Mouse (Mus musculus) cortical plate, adult 2 months (tissue): ENCODE data around the gene Hook1.

Experiments
- CTCF ChIP-seq: fragments of 200-500 bp; IDR thresholded peaks from 2 replicates; pipeline ENCODE4 v1.5.1; 2011; ENCODE audit warnings: mild to moderate bottlenecking, control low read depth, low read length; ENCODE audit not compliant: insufficient read depth; ENCODE audit errors: extremely low read depth
- POLR2A ChIP-seq: fragments of 200-500 bp; IDR thresholded peaks from 2 replicates; pipeline ENCODE4 v1.6.1; 2011; ENCODE audit warnings: mild to moderate bottlenecking, low read length, control low read depth; ENCODE audit not compliant: insufficient read depth; ENCODE audit errors: extremely low read depth

DNA sequence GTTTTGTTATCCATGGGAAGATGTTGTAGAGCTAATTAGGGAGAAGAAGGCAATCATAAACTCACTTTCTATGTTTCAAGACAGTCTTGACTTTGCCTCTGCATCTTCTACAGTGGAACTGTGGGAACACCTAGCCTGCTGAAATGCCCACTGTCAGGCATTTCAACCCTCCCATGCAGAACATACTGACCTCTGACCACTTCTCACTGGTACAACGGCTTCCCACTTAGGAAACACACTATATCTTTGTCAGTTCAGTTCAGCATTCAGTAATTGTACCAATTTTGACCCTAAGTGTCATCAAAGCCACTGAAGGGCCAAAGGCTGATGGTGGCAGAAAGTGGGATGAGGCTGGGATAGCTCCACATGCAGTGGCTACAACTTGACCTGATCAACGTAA lies 95.0 kb downstream of the Hook1 start:
- TF ChIP-seq CTCF, result no peak
- no peak for TF ChIP-seq POLR2A
